Mouse (Mus musculus) fat pad, adult 2 months (tissue): ENCODE data around the gene Clec4f.

Source experiments
- DNase-seq: peaks from one replicate; pipeline ENCODE4 v3.0.0-alpha.2; 2011; ENCODE audit warnings: low read depth, low spot score; ENCODE audit errors: extremely low read depth

Clec4f gene

GRCm38 (mm10) chr6:83656087-83656486, at the start of gene Clec4f:
Clec4f (minus strand) TSS chr6:83656187.
- DNase-seq: no peak

GRCm38 (mm10) chr6:83704701-83705100, 48.7 kb upstream of the Clec4f start:
- DNase-seq: no peak

- no peak for DNase-seq
Measured at GRCm38 (mm10) chr6:83704294-83704693, 48.3 kb upstream of the Clec4f start.

- no peak for DNase-seq
Measured at GRCm38 (mm10) chr6:83703722-83704078, 47.7 kb upstream of the Clec4f start.

- DNase-seq: no peak
Measured at GRCm38 (mm10) chr6:83703000-83703721, 47.2 kb upstream of the Clec4f start.

- DNase-seq: no peak
Measured at GRCm38 (mm10) chr6:83702146-83702999, 46.4 kb upstream of the Clec4f start.

- no peak for DNase-seq
Measured at GRCm38 (mm10) chr6:83701001-83701400, 45.0 kb upstream of the Clec4f start.

GRCm38 (mm10) chr6:83699971-83700370, 44.0 kb upstream of the Clec4f start:
- no peak for DNase-seq

- no peak for DNase-seq
Measured at GRCm38 (mm10) chr6:83697932-83698331, 41.9 kb upstream of the Clec4f start.

- no peak for DNase-seq
Measured at GRCm38 (mm10) chr6:83696684-83697083, 40.7 kb upstream of the Clec4f start.

GRCm38 (mm10) chr6:83695731-83696130, 39.7 kb upstream of the Clec4f start:
- no peak for DNase-seq

- DNase-seq: no peak
Measured at GRCm38 (mm10) chr6:83693835-83694234, 37.8 kb upstream of the Clec4f start.

GRCm38 (mm10) chr6:83692962-83693361, 37.0 kb upstream of the Clec4f start:
- no peak for DNase-seq

GRCm38 (mm10) chr6:83690936-83691335, 34.9 kb upstream of the Clec4f start:
- no peak for DNase-seq

GRCm38 (mm10) chr6:83690277-83690676, 34.3 kb upstream of the Clec4f start:
- DNase-seq: no peak

GRCm38 (mm10) chr6:83689374-83689773, 33.4 kb upstream of the Clec4f start:
- no peak for DNase-seq

- no peak for DNase-seq
Measured at GRCm38 (mm10) chr6:83677757-83678156, 21.8 kb upstream of the Clec4f start, which contains the start of gene Cd207. Cd207 (minus strand) TSS chr6:83677857.

- DNase-seq: no peak
Measured at GRCm38 (mm10) chr6:83673395-83673794, 17.4 kb upstream of the Clec4f start.

GRCm38 (mm10) chr6:83665009-83665408, 9.0 kb upstream of the Clec4f start:
- no peak for DNase-seq

GRCm38 (mm10) chr6:83660821-83661220, 4.8 kb upstream of the Clec4f start:
- DNase-seq: no peak

GRCm38 (mm10) chr6:83646715-83647114, 9.3 kb downstream of the Clec4f start:
- no peak for DNase-seq

GRCm38 (mm10) chr6:83635329-83635728, 20.7 kb downstream of the Clec4f start:
- DNase-seq: no peak
